ENCODE assay signal across 14 mouse cellular contexts in genomic region chr11:100569789-100570188, GRCm38 (mm10). TPM values are rescaled to one million over a fixed set of nuclear protein-coding genes. Genes with fewer than 3 reads are reported as not detected.
A peak's percentile ranks its signal among the peaks of the same experiment; 100 is the strongest.
DNase-seq lines count a peak whose midpoint lies in the region; TF ChIP-seq lines count a peak whose summit lies in the region.
"Had no signal": no experiment of that assay in that cellular context is flagged by ENCODE, and none has a peak within 500 bp of the region (broad histone marks: within the 10 kb centered on the region; RNA-seq: fewer than 3 reads in every experiment).

No protein-coding gene starts in this region.

- H3K9me3 ChIP-seq in MEL (replicated peaks; ENCODE audit: insufficient read depth, low read length), result no peaks in the 10 kb centered on the region
- H3K9me3 ChIP-seq: embryonic facial prominence, embryonic 13.5 days; heart, embryonic 10.5 days; heart, embryonic 15.5 days; hindbrain, embryonic 12.5 days had no signal

- H3K27me3 ChIP-seq in MEL (ENCODE audit: control insufficient read depth in 1 of 2, insufficient read depth in 2 of 2, low read length in 2 of 2), result no peaks in the 10 kb centered on the region
- H3K27me3 ChIP-seq: heart, embryonic 15.5 days had no signal

- no peak for TF ChIP-seq RAD21 in MEL (IDR thresholded peaks at IDR 0.05; ENCODE audit: low read depth, low read length)

- H3K27ac ChIP-seq in MEL (ENCODE audit: control insufficient read depth, low read depth, low read length), result no peak overlapping the region
- H3K27ac ChIP-seq: embryonic facial prominence, embryonic 13.5 days; heart, embryonic 10.5 days; heart, embryonic 15.5 days; hindbrain, embryonic 12.5 days; liver, embryonic 14.5 days had no signal

- H3K4me3 ChIP-seq in MEL (ENCODE audit: control insufficient read depth in 1 of 2, insufficient read depth in 1 of 2, low read depth in 2 of 2, low read length in 2 of 2), result no peak overlapping the region

- H3K79me2 ChIP-seq in MEL (ENCODE audit: control insufficient read depth, insufficient read depth, low read length, poor library complexity), result no peaks in the 10 kb centered on the region

- H3K9ac ChIP-seq in MEL (ENCODE audit: control insufficient read depth, low read depth, low read length, poor library complexity, severe bottlenecking), result no peak overlapping the region
- H3K9ac ChIP-seq: embryonic facial prominence, embryonic 13.5 days; heart, embryonic 15.5 days; hindbrain, embryonic 12.5 days; liver, embryonic 14.5 days had no signal

- H3K4me1 ChIP-seq in MEL (ENCODE audit: control insufficient read depth in 1 of 2, insufficient read depth in 2 of 2, low read length in 2 of 2), result peaks cover 2 to 18% of the 10 kb centered on the region in 2 experiments; a peak in 3 of 4 replicates

- 0 out of 6 replicates have a peak, but pooled peaks of 1 of the 3 experiments have one; percentile 0 for TF ChIP-seq CTCF in MEL (IDR thresholded peaks at IDR 0.05 in 2 of 3, conservative IDR thresholded peaks at IDR 0.05 in 1 of 3; ENCODE audit: control insufficient read depth in 1 of 3, insufficient read depth in 1 of 3, low read depth in 2 of 3, low read length in 3 of 3, poor library complexity in 1 of 3, severe bottlenecking in 1 of 3)

- no peak for TF ChIP-seq POLR2A in MEL (IDR thresholded peaks at IDR 0.05; ENCODE audit: control insufficient read depth in 1 of 2, insufficient read depth in 1 of 2, low read depth in 1 of 2, low read length in 2 of 2, poor library complexity in 1 of 2)

- H3K36me3 ChIP-seq in MEL (ENCODE audit: control insufficient read depth in 1 of 2, insufficient read depth in 2 of 2, low read length in 2 of 2), result peaks cover 0 to 4% of the 10 kb centered on the region in 2 experiments; a peak in 2 of 4 replicates
- H3K36me3 ChIP-seq: embryonic facial prominence, embryonic 13.5 days; heart, embryonic 10.5 days; heart, embryonic 15.5 days; hindbrain, embryonic 12.5 days had no signal

- no peak for TF ChIP-seq EP300 in MEL (IDR thresholded peaks at IDR 0.05; ENCODE audit: low read depth in 1 of 2, low read length in 2 of 2)

- peak; percentile 85 for DNase-seq in 3T3-L1 (ENCODE audit: low read depth, low spot score)
- peak; percentile 40 for DNase-seq in MEL (ENCODE audit: low read depth, low spot score)
- DNase-seq in adrenal gland, adult 8-10 months, result peak; percentile 86
- peak; percentile 47 for DNase-seq in fibroblast of lung, adult 2 months (ENCODE audit: low read depth)
- DNase-seq in thymus, adult 18-20 months, result no peak
- DNase-seq in cerebellum, adult 9-11 months, result no peak
- no peak for DNase-seq in layer of hippocampus, adult 9-10 months (ENCODE audit: low spot score)

TF ChIP-seq in MEL, 35 proteins besides CTCF, POLR2A, EP300 and RAD21:
- TF ChIP-seq ZNF384 (IDR thresholded peaks at IDR 0.05; ENCODE audit: low read depth, low read length), result 0 out of 2 replicates have a peak, but pooled peaks have one; percentile 38
- TF ChIP-seq USF1 (IDR thresholded peaks at IDR 0.05; ENCODE audit: low read depth, low read length), result no peak

RNA-seq across cellular contexts. Expression of gene Cnp, which starts 4.9 kb away (rescaled TPM):
- total RNA-seq in MEL (2012; rRNA removed), result 19.0 and 20.1 TPM in 2 replicates
- 10 to 100 TPM in 1 of 2 experiments, not detected in 1; 20.8 TPM for polyA plus RNA-seq in MEL (2012; ENCODE audit: insufficient read depth in 1 of 2, insufficient read length in 2 of 2, low read depth in 1 of 2, low replicate concordance in 2 of 2, missing spikeins in 1 of 2)
- total RNA-seq in adrenal gland, adult 8-10 months (2022), result 10 to 100 TPM; 47.5 to 85.0 (median 71.9) TPM

RNA-seq across cellular contexts. Expression of gene Ttc25, which starts 24.4 kb away (rescaled TPM):
- total RNA-seq in MEL (2012; rRNA removed), result 0.23 and 0.46 TPM in 2 replicates
- under 1 TPM in 1 of 2 experiments, not detected in 1; 0.92 TPM for polyA plus RNA-seq in MEL (2012; ENCODE audit: insufficient read depth in 1 of 2, insufficient read length in 2 of 2, low read depth in 1 of 2, low replicate concordance in 2 of 2, missing spikeins in 1 of 2)
- total RNA-seq in adrenal gland, adult 8-10 months (2022), result 1 to 10 TPM; 4.4 to 6.4 (median 5.4) TPM
- total RNA-seq: megakaryocyte-erythroid progenitor cell, adult 5-6 weeks; monocyte, adult 5-6 weeks had no signal

RNA-seq across cellular contexts. Expression of gene Acly, which starts 42.0 kb away (rescaled TPM):
- 220 and 234 TPM in 2 replicates for total RNA-seq in MEL (2012; rRNA removed)
- 100 to 1,000 TPM in 1 of 2 experiments, not detected in 1; 167 TPM for polyA plus RNA-seq in MEL (2012; ENCODE audit: insufficient read depth in 1 of 2, insufficient read length in 2 of 2, low read depth in 1 of 2, low replicate concordance in 2 of 2, missing spikeins in 1 of 2)
- total RNA-seq in adrenal gland, adult 8-10 months (2022), result 1,000 to 10,000 TPM; 1,202 to 1,723 (median 1,362) TPM

RNA-seq across cellular contexts. Expression of gene Nkiras2, which starts 49.3 kb away (rescaled TPM):
- 37.1 and 40.5 TPM in 2 replicates for total RNA-seq in MEL (2012; rRNA removed)
- polyA plus RNA-seq in MEL (2012; ENCODE audit: insufficient read depth in 1 of 2, insufficient read length in 2 of 2, low read depth in 1 of 2, low replicate concordance in 2 of 2, missing spikeins in 1 of 2), result 10 to 100 TPM in 1 of 2 experiments, not detected in 1; 49.9 TPM
- 10 to 100 TPM; 34.3 to 37.3 (median 36.7) TPM for total RNA-seq in adrenal gland, adult 8-10 months (2022)

RNA-seq across cellular contexts. Expression of gene Dnajc7, which starts 50.2 kb away (rescaled TPM):
- 230 and 233 TPM in 2 replicates for total RNA-seq in MEL (2012; rRNA removed)
- polyA plus RNA-seq in MEL (2012; ENCODE audit: insufficient read depth in 1 of 2, insufficient read length in 2 of 2, low read depth in 1 of 2, low replicate concordance in 2 of 2, missing spikeins in 1 of 2), result 100 to 1,000 TPM; 346 to 452 TPM
- 100 to 1,000 TPM; 204 to 279 (median 249) TPM for total RNA-seq in adrenal gland, adult 8-10 months (2022)

Comparison
In these comparisons a context has a peak if more than half of its experiments do, and no peak if none do; other contexts are left out.
1. DNase-seq: peak in 3T3-L1 (single experiment), MEL (single experiment), adrenal gland, adult 8-10 months (single experiment) and fibroblast of lung, adult 2 months (single experiment); none in thymus, adult 18-20 months (0 of 2), cerebellum, adult 9-11 months (single experiment) and layer of hippocampus, adult 9-10 months (single experiment).